Mouse (Mus musculus) liver, postnatal 0 days (tissue): ENCODE measurements around the gene Zdhhc23.

Experiments used
- CTCF ChIP-seq: sonication (generic); IDR thresholded peaks from 2 replicates; pipeline ENCODE4 v1.5.1; 2016; ENCODE audit warnings: antibody characterized with exemption, low read depth
- EP300 ChIP-seq: IDR thresholded peaks from 2 replicates; pipeline ENCODE4 v1.6.1; 2016; ENCODE audit warnings: antibody characterized with exemption, low read depth, mild to moderate bottlenecking

DNA sequence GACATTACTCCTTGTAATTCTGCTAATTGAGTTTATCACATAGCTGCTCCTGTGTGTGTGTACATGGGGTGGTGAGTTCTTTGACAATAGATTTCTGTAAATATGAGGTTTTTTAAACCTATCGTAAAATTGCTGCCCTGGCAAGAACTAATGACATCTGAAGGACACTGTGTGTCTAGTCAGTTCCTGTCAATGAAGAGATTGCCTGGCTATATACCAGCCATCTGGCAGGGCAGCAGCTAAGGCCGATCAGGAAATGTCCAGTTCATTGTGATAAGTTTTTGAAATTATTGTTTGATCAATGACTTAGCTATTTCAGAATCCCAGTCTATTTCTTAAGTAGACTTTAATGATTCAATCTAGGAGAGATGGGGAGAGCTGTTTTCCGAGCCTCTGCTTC is 34.2 kb downstream of the Zdhhc23 start:
- TF ChIP-seq CTCF (no peak), EP300 (no peak)
